Mouse (Mus musculus) MEL (cell line): Measurements from ENCODE around the gene Lrp6.

Experiments used
- CHD1 ChIP-seq: IDR thresholded peaks from 2 replicates; pipeline ENCODE4 v1.6.1; 2012; ENCODE audit warnings: low read depth, mild to moderate bottlenecking, inconsistent platforms, low read length, improper control_type of control experiment
- CTCF ChIP-seq, 3 experiments: IDR thresholded peaks in 2 of 3; conservative IDR thresholded peaks in 1 of 3; 2 replicates each; pipeline ENCODE4 v1.5.1; 2011 to 2012; ENCODE audit warnings: low read length in 3 of 3, low read depth in 2 of 3, mild to moderate bottlenecking in 2 of 3, improper control_type of control experiment in 1 of 3, inconsistent platforms in 1 of 3, mixed read lengths in 1 of 3, moderate library complexity in 1 of 3; ENCODE audit not compliant: control insufficient read depth in 1 of 3, insufficient read depth in 1 of 3, poor library complexity in 1 of 3, severe bottlenecking in 1 of 3
- ELF1 ChIP-seq: IDR thresholded peaks from 2 replicates; pipeline ENCODE4 v1.6.1; 2014; ENCODE audit warnings: low read depth, mild to moderate bottlenecking, inconsistent platforms, low read length, improper control_type of control experiment, moderate library complexity
- EP300 ChIP-seq, 2 experiments: IDR thresholded peaks; 2 replicates each; pipeline ENCODE4 v1.6.1; 2011; ENCODE audit warnings: improper control_type of control experiment in 2 of 2, low read length in 2 of 2, low read depth in 1 of 2, mild to moderate bottlenecking in 1 of 2
- MAX ChIP-seq: IDR thresholded peaks from 2 replicates; pipeline ENCODE4 v1.6.1; 2011; ENCODE audit warnings: low read length, improper control_type of control experiment
- POLR2A ChIP-seq, 2 experiments: IDR thresholded peaks; 2 replicates each; pipeline ENCODE4 v1.6.1; 2011 to 2012; ENCODE audit warnings: low read length in 2 of 2, mild to moderate bottlenecking in 2 of 2, control low read depth in 1 of 2, improper control_type of control experiment in 1 of 2, low read depth in 1 of 2, moderate library complexity in 1 of 2; ENCODE audit not compliant: control insufficient read depth in 1 of 2, insufficient read depth in 1 of 2, poor library complexity in 1 of 2

GRCm38 (mm10) chr6:134557043-134557442, 9.7 kb downstream of the Lrp6 start:
- TF ChIP-seq CHD1 (no peak), POLR2A (IDR thresholded peaks at IDR 0.05; ENCODE audit: control insufficient read depth in 1 of 2, insufficient read depth in 1 of 2, low read depth in 1 of 2, low read length in 2 of 2, poor library complexity in 1 of 2) (no peak), EP300 (IDR thresholded peaks at IDR 0.05; ENCODE audit: low read depth in 1 of 2, low read length in 2 of 2) (no peak), CTCF (IDR thresholded peaks at IDR 0.05 in 2 of 3, conservative IDR thresholded peaks at IDR 0.05 in 1 of 3; ENCODE audit: control insufficient read depth in 1 of 3, insufficient read depth in 1 of 3, low read depth in 2 of 3, low read length in 3 of 3, poor library complexity in 1 of 3, severe bottlenecking in 1 of 3) (no peak), ELF1 (no peak), MAX (no peak)
